Mouse (Mus musculus): Measurements from ENCODE around the gene Actg2. TPM values are rescaled to one million over a fixed set of nuclear protein-coding genes. Genes with fewer than 3 reads are reported as not detected.

Actg2 gene
- 1.7 and 2.4 TPM in 2 replicates for polyA plus RNA-seq (2012; rRNA removed)

DNA sequence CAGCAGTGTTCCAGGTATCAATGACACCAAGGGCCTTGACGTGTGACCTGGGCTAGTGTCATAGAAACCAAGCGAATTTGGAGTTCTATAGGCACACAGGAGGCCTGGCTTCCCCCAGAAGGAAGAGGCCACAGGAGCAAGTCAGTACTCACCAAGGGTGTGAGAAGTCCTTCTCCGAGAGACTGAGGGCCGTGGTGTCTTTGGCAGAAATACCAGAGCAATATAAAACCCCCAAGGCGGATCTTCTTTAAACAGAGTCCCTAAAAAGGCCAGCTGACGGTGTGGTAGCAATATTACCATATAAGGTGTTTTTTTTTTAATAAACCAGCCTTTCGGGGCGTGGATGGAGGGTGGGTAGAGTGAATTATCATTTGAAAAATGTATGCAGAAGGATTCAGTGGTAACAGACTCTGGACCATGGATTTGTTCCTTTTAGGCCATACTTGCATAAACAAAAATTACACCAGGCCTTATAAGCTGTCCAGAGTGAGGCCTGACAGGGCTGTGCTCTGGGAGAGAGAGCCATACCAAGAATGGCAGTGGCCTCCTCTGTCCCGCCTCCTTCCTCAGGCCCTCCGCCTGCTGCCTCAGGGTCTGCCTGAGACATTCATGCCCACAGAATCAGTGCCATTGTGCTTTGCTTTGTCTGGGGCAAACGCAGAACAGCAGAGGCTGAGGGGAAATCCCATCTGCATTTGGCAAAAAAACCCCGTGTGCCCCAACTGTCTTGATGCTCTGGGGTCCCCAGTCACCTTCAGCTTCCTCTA, at the start of gene Actg2:
TSS of gene Actg2 (minus strand) at position 238 of the 767 bp plus-strand sequence.

DNA sequence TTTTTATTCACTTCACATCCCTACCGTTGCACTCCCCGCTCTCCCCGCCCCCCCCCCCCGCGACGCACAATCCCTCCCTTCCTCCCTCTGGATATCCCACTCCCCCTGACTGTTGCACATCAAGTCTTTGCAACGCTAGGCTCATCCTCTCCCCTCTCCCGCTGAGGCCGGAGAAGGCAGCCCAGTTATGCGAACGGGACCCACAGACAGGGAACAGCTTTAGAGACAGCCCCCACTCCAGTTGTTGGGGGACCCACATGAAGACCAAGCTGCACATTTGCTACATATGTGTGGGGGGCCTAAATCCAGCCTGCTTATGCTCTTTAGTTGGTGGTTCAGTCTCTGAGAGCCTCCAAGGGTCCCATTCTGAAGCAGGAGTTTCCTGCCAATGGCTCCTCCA, 36.6 kb upstream of the Actg2 start, which contains the start of gene Stambp:
TSS of gene Stambp (minus strand) at position 59 of the 400 bp plus-strand sequence.

DNA sequence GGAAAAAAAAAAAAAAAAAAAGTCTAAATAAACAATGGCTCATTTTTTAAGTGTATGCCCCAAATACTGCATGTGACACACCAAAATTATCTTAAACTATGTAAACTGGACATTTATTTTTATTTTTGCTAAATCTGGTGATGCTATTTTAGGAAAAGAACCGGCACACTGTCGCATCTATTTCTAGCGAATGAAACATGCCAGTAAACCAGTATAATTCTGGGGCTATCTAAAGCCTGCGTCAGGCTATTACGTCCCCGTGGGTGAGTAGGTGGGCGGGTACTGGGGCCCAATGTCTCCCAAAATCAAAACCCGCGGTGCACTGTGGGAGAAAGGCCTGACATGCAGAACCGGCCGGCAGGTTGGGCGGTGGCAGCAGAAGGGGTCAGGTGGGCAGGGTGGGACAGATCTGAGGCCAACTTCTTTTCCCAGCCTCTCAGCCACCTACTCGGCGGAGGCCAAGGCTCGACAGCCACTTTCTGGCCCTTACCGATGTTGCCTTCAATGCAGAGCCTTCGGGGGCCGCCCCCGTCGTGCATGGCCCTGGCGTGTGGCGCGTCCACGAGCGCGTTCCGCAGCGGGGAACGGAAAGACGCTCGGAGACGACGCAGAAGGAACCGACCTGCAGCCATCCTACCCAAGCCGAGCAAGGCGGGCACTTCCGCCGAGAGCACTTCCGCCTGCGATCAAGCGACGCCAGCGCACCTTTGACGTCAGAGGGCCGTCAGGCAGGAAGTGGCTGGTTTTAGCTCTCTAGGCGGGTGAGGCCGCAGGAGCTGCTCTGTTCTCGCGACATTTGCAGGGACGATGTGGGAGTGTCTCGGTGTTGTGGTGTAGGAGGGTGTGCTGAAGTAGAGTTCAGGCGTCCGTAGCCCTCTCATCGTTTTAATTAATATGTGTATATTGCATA, 29.6 kb downstream of the Actg2 start, which contains the start of gene Dguok:
TSS of gene Dguok (minus strand) at position 712 of the 910 bp plus-strand sequence.

Other genes with a start within 250 kb of the Actg2 start
- 47.3 and 52.6 TPM in 2 replicates for gene Mthfd2, start 210.4 kb downstream of the Actg2 start, polyA plus RNA-seq (2012; rRNA removed)
- 25.8 and 32.2 TPM in 2 replicates for gene Mob1a, start 210.2 kb downstream of the Actg2 start, polyA plus RNA-seq (2012; rRNA removed)
- gene Bola3, start 187.1 kb downstream of the Actg2 start, polyA plus RNA-seq (2012; rRNA removed): 87.6 and 91.5 TPM in 2 replicates
- 2.9 and 3.7 TPM in 2 replicates for gene Tet3, start 77.2 kb downstream of the Actg2 start, polyA plus RNA-seq (2012; rRNA removed)
- gene Dguok, start 29.3 kb downstream of the Actg2 start, polyA plus RNA-seq (2012; rRNA removed): 15.9 and 16.2 TPM in 2 replicates
- 6.3 and 7.0 TPM in 2 replicates for gene Stambp, start 36.5 kb upstream of the Actg2 start, polyA plus RNA-seq (2012; rRNA removed)
- gene Clec4f, start 119.9 kb upstream of the Actg2 start, polyA plus RNA-seq (2012; rRNA removed): 3.7 and 4.2 TPM in 2 replicates
- 0.15 and 0.22 TPM in 2 replicates for gene Cd207, start 141.6 kb upstream of the Actg2 start, polyA plus RNA-seq (2012; rRNA removed)
- gene Vax2, start 175.0 kb upstream of the Actg2 start, polyA plus RNA-seq (2012; rRNA removed): not detected in 2 replicates
- 0.03 and 0.05 TPM in 2 replicates for gene Atp6v1b1, start 206.7 kb upstream of the Actg2 start, polyA plus RNA-seq (2012; rRNA removed)
- not detected in 2 replicates for gene Ankrd53, start 226.4 kb upstream of the Actg2 start, polyA plus RNA-seq (2012; rRNA removed)
- 19.2 and 22.3 TPM in 2 replicates for gene Tex261, start 239.5 kb upstream of the Actg2 start, polyA plus RNA-seq (2012; rRNA removed)

Measured in liver, embryonic 14 days (tissue).